Mouse (Mus musculus) limb, embryonic 11.5 days (tissue): ENCODE measurements around the gene U90926. TPM values are rescaled to one million over a fixed set of nuclear protein-coding genes. Genes with fewer than 3 reads are reported as not detected.
A peak's percentile ranks its signal among the peaks of the same experiment; 100 is the strongest.
"Not testable (repeated sequence)": the region's sequence is repeated elsewhere in the genome, so short reads cannot be mapped to it uniquely, and the experiment has no call there.

Source experiments
- ATAC-seq: fragments of 200-750 bp; cut with Nextera tagmentation; 2 replicates; pipeline ENCODE4 v1.8.0; 2017; ENCODE audit warnings: low read depth; ENCODE audit not compliant: insufficient number of reproducible peaks, low FRiP score, low TSS enrichment
- DNase-seq: peaks from one replicate; pipeline ENCODE4 v3.0.0-alpha.2; 2015; ENCODE audit warnings: low spot score
- H3K27ac ChIP-seq: fragments of 300-500 bp; sonication (generic); replicated peaks from 2 replicates; pipeline ENCODE4 v1.5.1; 2014; ENCODE audit warnings: low read depth, mild to moderate bottlenecking, low read length
- H3K27me3 ChIP-seq: fragments of 300-500 bp; sonication (generic); 2 replicates; pipeline ENCODE4 v1.6.1; 2014; ENCODE audit warnings: mild to moderate bottlenecking, low read length, mixed read lengths; ENCODE audit not compliant: control insufficient read depth, insufficient read depth
- H3K36me3 ChIP-seq: fragments of 300-500 bp; sonication (generic); 2 replicates; pipeline ENCODE4 v1.6.1; 2014; ENCODE audit warnings: mild to moderate bottlenecking, low read length, moderate library complexity, mixed read lengths; ENCODE audit not compliant: control insufficient read depth, insufficient read depth
- H3K4me1 ChIP-seq: fragments of 300-500 bp; sonication (generic); 2 replicates; pipeline ENCODE4 v1.6.1; 2014; ENCODE audit warnings: low read length, mixed read lengths; ENCODE audit not compliant: control insufficient read depth, insufficient read depth
- H3K4me2 ChIP-seq: fragments of 300-500 bp; sonication (generic); 2 replicates; pipeline ENCODE4 v1.6.1; 2014; ENCODE audit warnings: low read depth, mild to moderate bottlenecking, moderate library complexity; ENCODE audit not compliant: severe bottlenecking
- H3K4me3 ChIP-seq: fragments of 300-500 bp; sonication (generic); 2 replicates; pipeline ENCODE4 v1.5.1; 2014; ENCODE audit warnings: low read depth, low read length
- H3K9ac ChIP-seq: fragments of 300-500 bp; sonication (generic); 2 replicates; pipeline ENCODE4 v1.6.1; 2014; ENCODE audit warnings: mild to moderate bottlenecking, low read length
- H3K9me3 ChIP-seq: fragments of 300-500 bp; sonication (generic); 2 replicates; pipeline ENCODE4 v1.6.1; 2016; ENCODE audit warnings: low read length; ENCODE audit not compliant: control insufficient read depth
- WGBS: fragments of 180-500 bp; shearing (Covaris S2); extraction: QIAGEN DNeasy Blood & Tissue Kit; methylation state at CpG from one replicate; pipeline ENCODE4 v1.1.7; 2014; 5-methylcytosine and 5-hydroxymethylcytosine counted together
- polyA plus RNA-seq: library from polyadenylated mRNA; unstranded; fragments of >200 nt; fragmentation: Nextera tagmentation; extraction: Ambion mirVana; gene quantifications from 2 replicates; pipeline ENCODE4 v1.2.1, GENCODE M21; 2014

Gene U90926
- polyA plus RNA-seq, 1 experiment from 2014 or later: not detected

DNA sequence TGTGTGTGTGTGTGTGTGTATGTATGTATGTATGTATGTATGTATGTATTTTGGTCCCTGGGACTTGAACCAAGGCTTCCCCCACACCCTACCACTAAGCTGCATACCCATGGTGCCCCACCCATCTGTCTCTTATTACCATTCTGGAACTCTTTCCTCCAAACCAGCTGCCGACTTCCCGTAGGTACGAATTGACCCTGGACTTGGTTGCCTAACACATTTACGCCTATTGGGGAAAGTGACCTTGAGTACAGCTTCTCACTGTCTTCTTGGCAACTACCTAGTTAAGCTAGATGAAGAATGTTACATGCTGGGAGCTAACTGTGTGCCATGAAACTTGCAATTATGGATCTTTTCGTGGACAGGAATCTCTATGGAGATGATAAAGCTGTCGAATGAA lies 9.1 kb downstream of the U90926 start:
- no peak overlapping the region for H3K4me2 ChIP-seq
- H3K36me3 ChIP-seq: peaks cover 4% of the 10 kb centered on the region; the same call in 1 of the 2 replicates
- DNase-seq (no peak), ATAC-seq (no peak)
- H3K4me3 ChIP-seq: no peak overlapping the region
- H3K9me3 ChIP-seq: no peaks in the 10 kb centered on the region
- no peaks in the 10 kb centered on the region for H3K4me1 ChIP-seq
- H3K27ac ChIP-seq: no peak overlapping the region
- no peak overlapping the region for H3K9ac ChIP-seq
- 90% methylated on average over 6 of the region's 6 CpGs for WGBS
- H3K27me3 ChIP-seq: no peaks in the 10 kb centered on the region

DNA sequence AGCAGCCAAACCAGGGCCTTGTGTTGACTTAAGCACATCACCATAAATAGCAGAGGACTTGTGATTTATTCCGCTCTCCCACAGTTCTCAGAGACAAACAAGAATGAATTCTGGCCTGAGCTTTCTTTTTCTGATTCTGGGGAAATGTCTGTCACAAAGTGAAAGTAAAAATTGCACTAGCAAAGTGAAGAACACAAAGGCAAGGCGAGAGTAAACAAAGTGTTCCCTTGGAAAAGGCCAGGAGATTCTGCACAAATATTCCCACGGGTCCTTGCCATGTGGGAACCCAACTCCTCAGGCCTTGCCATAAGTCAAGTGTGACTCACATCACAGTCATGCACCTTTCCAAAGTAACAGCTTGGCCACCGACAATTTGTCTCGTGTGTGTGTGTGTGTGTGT lies 9.5 kb downstream of the U90926 start:
- H3K36me3 ChIP-seq: peaks cover 4% of the 10 kb centered on the region; the same call in 1 of the 2 replicates
- no peak for DNase-seq
- H3K4me3 ChIP-seq: no peak overlapping the region

GRCm38 (mm10) chr5:92205184-92205583 lies 10.0 kb downstream of the U90926 start:
- WGBS: 94% methylated on average over 7 of the region's 7 CpGs
- peaks cover 4% of the 10 kb centered on the region; the same call in 1 of the 2 replicates for H3K36me3 ChIP-seq

More for the DNA sequence above, 9.5 kb downstream of the U90926 start:
- Histone ChIP-seq H3K4me2 (no peak overlapping the region), H3K4me1 (no peaks in the 10 kb centered on the region), H3K9me3 (no peaks in the 10 kb centered on the region), H3K27me3 (no peaks in the 10 kb centered on the region), H3K27ac (no peak overlapping the region), H3K9ac (no peak overlapping the region)
- ATAC-seq: no peak
- 91% methylated on average over 5 of the region's 5 CpGs for WGBS

DNA sequence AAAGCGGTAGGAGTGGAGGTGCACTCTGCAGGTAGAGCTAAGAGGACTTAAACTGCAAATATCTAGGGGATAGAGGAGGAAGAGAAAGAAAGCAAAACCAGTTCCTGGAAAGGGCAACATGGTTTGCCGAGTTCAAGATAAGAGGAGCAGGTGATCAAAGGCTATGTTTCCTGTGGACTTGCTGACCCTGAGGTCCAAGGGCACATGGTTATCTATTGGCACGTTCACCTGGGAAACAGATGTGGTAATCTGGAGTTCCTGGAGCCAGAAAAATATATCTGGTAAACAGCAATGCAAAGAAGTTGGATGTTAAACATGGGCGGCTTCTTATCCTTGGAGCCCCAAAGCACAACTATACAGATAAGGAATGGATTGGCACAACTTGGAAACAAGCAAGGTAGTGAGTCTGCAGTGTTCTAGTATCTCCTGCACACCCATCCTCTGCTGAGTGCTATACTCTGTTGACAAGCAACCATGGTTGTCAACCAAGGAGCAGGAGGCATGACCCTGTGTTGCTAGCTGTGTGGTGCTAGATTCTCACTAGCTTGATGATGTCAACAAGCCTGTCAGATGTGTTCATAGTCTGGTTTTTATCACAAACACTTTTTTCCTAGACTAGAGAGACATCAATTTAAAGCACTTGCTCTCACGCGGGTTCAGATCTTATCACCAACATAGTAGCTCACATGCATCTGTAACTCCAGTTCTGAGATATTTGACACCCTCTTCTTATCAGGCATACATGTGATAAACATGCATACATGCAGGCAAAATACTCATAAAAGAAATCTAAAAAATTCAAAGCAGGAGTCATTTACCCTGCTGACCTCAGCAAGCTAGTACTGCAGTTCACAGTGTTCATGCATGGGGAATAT lies 10.8 kb downstream of the U90926 start:
- no peak for ATAC-seq
- Histone ChIP-seq H3K9me3 (no peaks in the 10 kb centered on the region), H3K4me3 (no peak overlapping the region), H3K36me3 (peaks cover 4% of the 10 kb centered on the region; the same call in 1 of the 2 replicates), H3K4me1 (no peaks in the 10 kb centered on the region), H3K27ac (no peak overlapping the region), H3K4me2 (no peak overlapping the region), H3K9ac (no peak overlapping the region), H3K27me3 (no peaks in the 10 kb centered on the region)
- 83% methylated on average over 6 of the region's 6 CpGs for WGBS
- no peak for DNase-seq

More at GRCm38 (mm10) chr5:92205184-92205583, 10.0 kb downstream of the U90926 start:
- Histone ChIP-seq H3K4me3 (no peak overlapping the region), H3K4me1 (no peaks in the 10 kb centered on the region), H3K4me2 (no peak overlapping the region), H3K27me3 (no peaks in the 10 kb centered on the region), H3K9me3 (no peaks in the 10 kb centered on the region), H3K27ac (no peak overlapping the region), H3K9ac (no peak overlapping the region)
- ATAC-seq (no peak), DNase-seq (no peak)

DNA sequence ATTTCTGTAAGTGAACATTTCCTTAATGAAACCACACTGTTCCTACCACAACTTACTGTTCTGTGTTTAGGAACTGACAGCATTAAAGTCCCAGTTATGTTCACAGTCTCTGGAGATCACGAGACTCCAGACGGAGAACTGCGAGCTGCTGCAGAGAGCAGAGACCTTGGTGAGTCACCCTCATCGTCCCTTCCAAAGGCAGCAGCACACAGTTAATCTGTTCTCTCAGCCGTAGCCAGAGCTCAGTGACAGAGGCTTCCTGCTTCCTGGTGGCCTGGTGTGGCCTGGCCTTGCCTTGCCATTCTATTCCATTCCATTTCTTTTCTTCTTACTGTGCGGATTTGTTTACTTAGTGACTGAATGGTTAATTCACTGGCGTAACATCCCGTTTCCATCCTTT lies 16.9 kb downstream of the U90926 start:
- Histone ChIP-seq H3K36me3 (peaks cover 9% of the 10 kb centered on the region; the same call in 1 of the 2 replicates), H3K9me3 (no peaks in the 10 kb centered on the region)
- 88% methylated on average over 8 of the region's 8 CpGs for WGBS

GRCm38 (mm10) chr5:92196895-92197811 lies 18.1 kb downstream of the U90926 start:
- H3K9ac ChIP-seq: no peak overlapping the region
- 90% methylated on average over 15 of the region's 15 CpGs for WGBS
- H3K27me3 ChIP-seq: no peaks in the 10 kb centered on the region
- ATAC-seq: no peak
- DNase-seq: no peak
- no peak overlapping the region for H3K4me2 ChIP-seq
- H3K4me1 ChIP-seq: no peaks in the 10 kb centered on the region
- no peak overlapping the region for H3K27ac ChIP-seq
- no peak overlapping the region for H3K4me3 ChIP-seq
- H3K9me3 ChIP-seq: no peaks in the 10 kb centered on the region
- H3K36me3 ChIP-seq: peaks cover 9% of the 10 kb centered on the region; the same call in 1 of the 2 replicates

More for the DNA sequence above, 16.9 kb downstream of the U90926 start:
- Histone ChIP-seq H3K4me1 (no peaks in the 10 kb centered on the region), H3K4me2 (no peak overlapping the region), H3K27ac (no peak overlapping the region), H3K4me3 (no peak overlapping the region), H3K9ac (no peak overlapping the region), H3K27me3 (no peaks in the 10 kb centered on the region)
- ATAC-seq (no peak), DNase-seq (no peak)

GRCm38 (mm10) chr5:92195716-92196115 lies 19.5 kb downstream of the U90926 start:
- not testable (repeated sequence) for H3K4me2 ChIP-seq, H3K27me3 ChIP-seq, ATAC-seq, H3K4me1 ChIP-seq, H3K9ac ChIP-seq, H3K36me3 ChIP-seq, H3K9me3 ChIP-seq, H3K27ac ChIP-seq, H3K4me3 ChIP-seq
- WGBS: 72% methylated on average over 2 of the region's 2 CpGs
- DNase-seq: peak; percentile 49

- no peak for ATAC-seq
- no peak overlapping the region for H3K9ac ChIP-seq
- no peak overlapping the region for H3K27ac ChIP-seq
- no peak for DNase-seq
- no peak overlapping the region for H3K4me2 ChIP-seq
- 97% methylated on average over 7 of the region's 7 CpGs for WGBS
- H3K36me3 ChIP-seq: peaks cover 16% of the 10 kb centered on the region
- H3K27me3 ChIP-seq: no peaks in the 10 kb centered on the region
- H3K4me3 ChIP-seq: no peak overlapping the region
- H3K9me3 ChIP-seq: no peaks in the 10 kb centered on the region
- no peaks in the 10 kb centered on the region for H3K4me1 ChIP-seq
Observed at GRCm38 (mm10) chr5:92188881-92189483, 26.2 kb downstream of the U90926 start.
